Mouse (Mus musculus): ENCODE measurements at regions not wholly inside any gene's neighbourhood (a gene's known extent, or its start where the extent isn't known, plus 50 kb on each side); places are given as distances from the start of the nearest gene placed in this dataset.

DNA sequence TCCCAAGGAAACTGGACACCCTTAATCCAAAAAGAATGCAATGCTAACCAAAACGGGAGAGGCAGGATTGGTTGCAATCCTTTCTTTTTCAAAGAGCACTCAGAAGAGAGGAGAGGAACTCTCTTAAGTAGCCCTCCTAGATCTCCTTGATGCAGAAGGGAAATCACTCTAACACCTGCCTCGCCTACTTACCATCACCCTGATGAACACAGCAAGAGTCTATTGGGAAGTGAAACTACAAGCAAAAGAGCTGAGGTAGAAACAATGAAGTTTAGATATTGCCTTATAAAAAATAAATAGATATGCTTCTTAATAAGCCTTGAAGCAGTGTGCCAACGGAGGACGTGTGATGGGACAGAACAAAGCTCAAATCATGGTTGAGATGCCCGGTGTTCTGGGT, 177.4 kb downstream of the Gsdmc2 start:
- TF ChIP-seq TCF3 (IDR thresholded peaks at IDR 0.05; ENCODE audit: insufficient read length, low read depth) (no peak), E2F4 (IDR thresholded peaks at IDR 0.05; ENCODE audit: insufficient read depth) (no peak)
